Mouse (Mus musculus) liver, postnatal 0 days (tissue): ENCODE measurements around the gene Spdef. TPM values are rescaled to one million over a fixed set of nuclear protein-coding genes. Genes with fewer than 3 reads are reported as not detected.

ENCODE experiments used
- ATAC-seq: fragments of 200-750 bp; cut with Nextera tagmentation; 2 replicates; pipeline ENCODE4 v1.8.0; 2017; ENCODE audit warnings: mild to moderate bottlenecking, moderate library complexity
- DNase-seq: peaks from one replicate; pipeline ENCODE4 v3.0.0-alpha.2; 2016
- H3K27ac ChIP-seq: fragments of 300-500 bp; sonication (generic); 2 replicates; pipeline ENCODE4 v1.5.1; 2014; ENCODE audit warnings: antibody characterized with exemption, moderate library complexity, mild to moderate bottlenecking, low read depth
- H3K27me3 ChIP-seq: fragments of 300-500 bp; sonication (generic); 2 replicates; pipeline ENCODE4 v1.6.1; 2014; ENCODE audit warnings: low read length, control low read depth, mixed read lengths; ENCODE audit not compliant: insufficient read depth
- H3K36me3 ChIP-seq: fragments of 300-500 bp; sonication (generic); replicated peaks from 2 replicates; pipeline ENCODE4 v1.6.1; 2014; ENCODE audit warnings: mild to moderate bottlenecking, control low read depth, low read length, moderate library complexity, mixed read lengths; ENCODE audit not compliant: insufficient read depth
- H3K4me1 ChIP-seq: fragments of 300-500 bp; sonication (generic); 2 replicates; pipeline ENCODE4 v1.6.1; 2014; ENCODE audit warnings: antibody characterized with exemption, mild to moderate bottlenecking, control low read depth; ENCODE audit not compliant: insufficient read depth
- H3K4me2 ChIP-seq: fragments of 300-500 bp; sonication (generic); 2 replicates; pipeline ENCODE4 v1.6.1; 2014; ENCODE audit warnings: low read depth, mild to moderate bottlenecking, low read length, moderate library complexity, mixed read lengths
- H3K4me3 ChIP-seq: fragments of 300-500 bp; sonication (generic); 2 replicates; pipeline ENCODE4 v1.5.1; 2014; ENCODE audit warnings: low read depth, low read length
- H3K9ac ChIP-seq: fragments of 300-500 bp; sonication (generic); replicated peaks from 2 replicates; pipeline ENCODE4 v1.6.1; 2014; ENCODE audit warnings: mild to moderate bottlenecking, moderate library complexity
- H3K9me3 ChIP-seq: fragments of 300-500 bp; sonication (generic); 2 replicates; pipeline ENCODE4 v1.6.1; 2016; ENCODE audit warnings: mild to moderate bottlenecking, control low read depth, low read length, mixed read lengths
- CTCF ChIP-seq: sonication (generic); IDR thresholded peaks from 2 replicates; pipeline ENCODE4 v1.5.1; 2016; ENCODE audit warnings: antibody characterized with exemption, low read depth
- EP300 ChIP-seq: IDR thresholded peaks from 2 replicates; pipeline ENCODE4 v1.6.1; 2016; ENCODE audit warnings: antibody characterized with exemption, low read depth, mild to moderate bottlenecking
- WGBS: fragments of 180-500 bp; shearing (Covaris S2); extraction: QIAGEN DNeasy Blood & Tissue Kit; methylation state at CpG from one replicate; pipeline ENCODE4 v1.1.7; 2014; ENCODE audit not compliant: insufficient replicate concordance; 5-methylcytosine and 5-hydroxymethylcytosine counted together
- polyA plus RNA-seq: library from polyadenylated mRNA; unstranded; fragments of >200 nt; fragmentation: Nextera tagmentation; extraction: Ambion mirVana; gene quantifications from 2 replicates; pipeline ENCODE4 v1.2.1, GENCODE M21; 2015

Gene Spdef
- polyA plus RNA-seq, 1 experiment from 2014 or later = not detected

DNA sequence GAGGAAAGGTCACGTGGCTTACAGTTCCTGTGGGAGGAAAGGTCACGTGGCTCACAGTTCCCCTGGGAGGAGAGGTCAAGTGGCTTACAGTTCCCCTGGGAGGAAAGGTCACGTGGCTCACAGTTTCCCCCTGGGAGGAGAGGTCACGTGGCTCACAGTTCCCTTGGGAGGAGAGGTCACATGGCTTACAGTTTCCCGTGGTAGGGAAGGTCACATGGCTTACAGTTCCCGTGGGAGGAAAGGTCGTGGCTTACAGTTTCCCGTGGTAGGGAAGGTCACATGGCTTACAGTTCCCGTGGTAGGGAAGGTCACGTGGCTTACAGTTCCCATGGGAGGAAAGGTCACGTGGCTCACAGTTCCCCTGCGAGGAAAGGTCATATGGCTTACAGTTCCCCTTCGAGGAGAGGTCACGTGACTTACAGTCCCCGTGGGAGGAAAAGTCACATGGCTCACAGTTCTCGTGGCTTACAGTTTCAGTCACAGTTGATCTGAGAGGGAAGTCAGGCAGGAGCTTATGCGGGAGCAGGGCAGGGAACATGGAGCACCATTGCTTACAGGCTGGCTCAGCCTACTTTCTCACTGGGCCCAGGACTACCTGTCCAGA is 29.0 kb downstream of the Spdef start:
- WGBS = 66% methylated on average over 17 of the region's 17 CpGs
- TF ChIP-seq EP300 (no peak), CTCF (no peak)
- H3K36me3 ChIP-seq = no peaks in the 10 kb centered on the region
- no peak overlapping the region for H3K9ac ChIP-seq
- H3K27me3 ChIP-seq = no peaks in the 10 kb centered on the region
- ATAC-seq (no peak), DNase-seq (no peak)
- H3K27ac ChIP-seq = no peak overlapping the region
- peaks cover 5% of the 10 kb centered on the region; the same call in 1 of the 2 replicates for H3K4me1 ChIP-seq
- peaks cover 5% of the 10 kb centered on the region; the same call in 1 of the 2 replicates for H3K9me3 ChIP-seq
- no peak overlapping the region for H3K4me3 ChIP-seq
- no peak overlapping the region for H3K4me2 ChIP-seq

DNA sequence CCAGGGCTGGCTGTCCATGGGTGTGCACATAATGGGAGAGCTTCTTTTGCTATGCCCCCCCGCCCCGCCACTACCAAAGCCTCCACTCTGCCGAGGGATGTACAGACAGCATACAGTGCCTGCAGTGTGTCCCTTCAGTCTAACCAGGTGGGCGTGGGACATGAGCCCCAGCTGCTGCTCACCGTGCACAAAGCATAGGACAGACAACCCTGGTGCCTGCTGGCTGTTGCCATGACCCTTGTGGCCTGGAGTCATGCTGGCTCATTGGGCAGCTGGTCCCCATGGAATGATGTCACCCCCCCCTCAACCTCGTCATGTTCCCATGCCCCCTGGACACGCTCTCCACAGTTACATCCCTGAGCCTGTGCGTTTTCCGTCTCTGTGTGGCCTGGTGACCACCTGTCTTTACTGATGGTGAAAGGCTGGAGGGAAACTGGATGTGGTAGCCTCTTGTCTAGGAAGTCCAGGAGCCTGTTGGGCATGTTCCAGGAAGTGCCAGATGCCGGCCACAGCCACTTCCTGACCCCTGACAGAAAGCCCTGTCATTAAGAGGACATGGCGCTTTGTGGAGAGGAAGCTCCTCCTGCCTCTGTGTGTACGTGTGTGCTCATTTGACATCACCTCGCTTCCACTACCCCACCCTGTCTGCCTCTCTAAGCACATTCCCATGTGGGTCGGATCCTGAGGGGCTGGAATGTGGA is 37.6 kb downstream of the Spdef start:
- no peak for DNase-seq
- H3K4me3 ChIP-seq = no peak overlapping the region
- no peak overlapping the region for H3K4me2 ChIP-seq
- H3K9ac ChIP-seq = no peak overlapping the region
- no peaks in the 10 kb centered on the region for H3K4me1 ChIP-seq
- TF ChIP-seq EP300 (no peak), CTCF (no peak)
- no peaks in the 10 kb centered on the region for H3K36me3 ChIP-seq
- WGBS = 43% methylated on average over 13 of the region's 14 CpGs
- ATAC-seq = no peak
- no peak overlapping the region for H3K27ac ChIP-seq
- H3K9me3 ChIP-seq = no peaks in the 10 kb centered on the region
- H3K27me3 ChIP-seq = peaks cover 17% of the 10 kb centered on the region; the same call in 1 of the 2 replicates

DNA sequence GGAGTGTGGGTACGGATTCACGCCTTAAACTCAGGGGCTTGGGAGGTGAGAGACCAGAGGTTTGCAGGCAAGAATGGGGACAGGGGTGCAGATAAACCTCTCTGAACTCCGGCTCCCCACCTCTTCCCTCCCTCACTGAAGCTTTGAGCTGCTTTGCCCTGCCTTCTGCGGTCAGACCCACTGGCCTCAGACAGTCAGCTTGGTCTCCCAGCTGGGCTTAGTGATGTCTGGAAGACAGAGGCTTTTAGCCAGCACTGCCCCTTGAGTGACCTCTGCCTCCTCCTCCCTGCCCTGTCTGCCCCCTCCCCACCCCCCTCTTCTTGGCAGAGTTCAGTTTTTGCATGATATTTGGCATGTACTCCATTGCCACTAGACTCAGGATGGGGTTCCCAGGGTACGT is 42.4 kb downstream of the Spdef start:
- no peak for ATAC-seq
- Histone ChIP-seq H3K4me3 (no peak overlapping the region), H3K9ac (no peak overlapping the region), H3K27ac (no peak overlapping the region), H3K27me3 (peaks cover 46% of the 10 kb centered on the region), H3K9me3 (no peaks in the 10 kb centered on the region), H3K4me2 (no peak overlapping the region), H3K4me1 (no peaks in the 10 kb centered on the region), H3K36me3 (no peaks in the 10 kb centered on the region)
- no peak for DNase-seq
- TF ChIP-seq CTCF (no peak), EP300 (no peak)
- 28% methylated on average over 5 of the region's 5 CpGs for WGBS

DNA sequence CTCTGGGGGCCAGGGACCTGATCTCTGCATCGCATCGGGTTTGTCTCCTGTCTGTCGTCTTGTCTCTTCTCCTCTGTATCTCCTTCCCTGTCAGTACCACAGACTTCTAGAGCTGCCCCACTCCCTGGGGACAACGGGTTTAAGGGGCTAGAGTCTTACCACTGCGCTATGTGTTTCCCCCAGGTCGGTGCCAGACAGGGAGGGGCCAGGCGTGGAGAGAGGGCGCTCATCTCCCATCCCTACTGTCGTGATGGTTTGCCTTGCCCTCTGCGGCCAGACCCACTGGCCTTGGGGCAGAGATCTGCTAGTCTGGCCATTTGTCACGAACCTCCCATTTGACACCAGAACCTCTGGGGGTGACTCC is 43.2 kb downstream of the Spdef start:
- no peak for DNase-seq
- Histone ChIP-seq H3K27me3 (peaks cover 46% of the 10 kb centered on the region), H3K4me3 (0 out of 2 replicates have a peak overlapping the region, but pooled peaks have one; percentile 11), H3K27ac (no peak overlapping the region), H3K36me3 (no peaks in the 10 kb centered on the region), H3K4me1 (no peaks in the 10 kb centered on the region), H3K4me2 (peak overlapping the region; percentile 58), H3K9ac (no peak overlapping the region), H3K9me3 (no peaks in the 10 kb centered on the region)
- 6% methylated on average over 11 of the region's 11 CpGs for WGBS
- no peak for ATAC-seq
- no peak for TF ChIP-seq EP300
- no peak for TF ChIP-seq CTCF

DNA sequence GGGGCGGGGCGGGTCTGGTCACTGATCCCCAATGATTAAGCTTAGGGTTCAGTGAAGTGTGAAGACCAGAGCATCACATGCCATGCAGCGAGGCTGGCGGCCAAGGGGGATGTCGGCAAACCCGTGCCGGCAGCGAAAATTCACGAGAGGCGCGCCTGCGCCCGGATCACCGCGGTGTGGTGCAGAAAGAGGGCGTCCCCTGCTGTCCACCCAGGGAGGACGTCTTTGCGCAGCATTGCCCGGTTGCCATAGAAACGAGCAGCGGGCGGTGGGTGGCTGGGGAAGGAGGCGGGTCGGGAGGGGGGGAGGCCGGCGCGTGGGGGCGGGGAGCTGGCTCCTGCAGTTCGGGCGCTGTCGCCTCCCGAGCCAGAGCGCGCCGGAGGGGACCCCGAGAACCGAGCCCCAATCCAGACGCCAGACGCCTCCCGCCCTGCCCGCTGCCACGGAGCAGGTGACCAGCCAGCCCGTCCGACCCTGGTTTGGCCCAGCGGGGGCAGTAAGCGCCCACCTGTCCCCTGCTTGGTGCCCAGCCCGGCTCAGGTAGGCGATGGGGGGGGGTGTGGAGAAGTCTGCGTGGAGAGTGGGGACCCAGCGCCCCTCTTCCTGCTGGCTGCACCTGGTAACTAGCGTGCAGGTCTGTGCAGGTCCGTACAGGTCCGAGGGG is 43.7 kb downstream of the Spdef start:
- ATAC-seq = peak; percentile 29; the same call in 1 of the 2 replicates
- Histone ChIP-seq H3K9ac (no peak overlapping the region), H3K4me3 (peak overlapping the region; percentile 11), H3K36me3 (no peaks in the 10 kb centered on the region), H3K4me1 (no peaks in the 10 kb centered on the region), H3K4me2 (peak overlapping the region; percentile 58), H3K27me3 (peaks cover 46% of the 10 kb centered on the region), H3K9me3 (no peaks in the 10 kb centered on the region), H3K27ac (no peak overlapping the region)
- TF ChIP-seq EP300 (no peak), CTCF (peak; percentile 53)
- 3% methylated on average over 43 of the region's 53 CpGs for WGBS
- peak; percentile 44 for DNase-seq
